Mouse (Mus musculus) hindbrain, embryonic 14.5 days (tissue): ENCODE results near the gene Ccp110. TPM values are rescaled to one million over a fixed set of nuclear protein-coding genes. Genes with fewer than 3 reads are reported as not detected.

Experiments used
- ATAC-seq: fragments of 200-750 bp; cut with Nextera tagmentation; 2 replicates; pipeline ENCODE4 v1.8.0; 2017; ENCODE audit warnings: moderate number of reproducible peaks, mild to moderate bottlenecking, moderate TSS enrichment, moderate library complexity; ENCODE audit not compliant: low FRiP score
- DNase-seq: peaks from one replicate; pipeline ENCODE4 v3.0.0-alpha.2; 2015; ENCODE audit warnings: low spot score
- H3K27ac ChIP-seq: fragments of 300-500 bp; sonication (generic); 2 replicates; pipeline ENCODE4 v1.5.1; 2014; ENCODE audit warnings: mild to moderate bottlenecking, moderate library complexity
- H3K27me3 ChIP-seq: fragments of 300-500 bp; sonication (generic); 2 replicates; pipeline ENCODE4 v1.6.1; 2014; ENCODE audit warnings: mild to moderate bottlenecking, low read length, mixed read lengths; ENCODE audit not compliant: control insufficient read depth, insufficient read depth
- H3K36me3 ChIP-seq: fragments of 300-500 bp; sonication (generic); replicated peaks from 2 replicates; pipeline ENCODE4 v1.6.1; 2014; ENCODE audit not compliant: control insufficient read depth, insufficient read depth
- H3K4me1 ChIP-seq: fragments of 300-500 bp; sonication (generic); replicated peaks from 2 replicates; pipeline ENCODE4 v1.6.1; 2014; ENCODE audit warnings: antibody characterized with exemption, low read length, mixed read lengths; ENCODE audit not compliant: control insufficient read depth, insufficient read depth
- H3K4me2 ChIP-seq: fragments of 300-500 bp; sonication (generic); replicated peaks from 2 replicates; pipeline ENCODE4 v1.6.1; 2014; ENCODE audit warnings: mild to moderate bottlenecking, moderate library complexity
- H3K4me3 ChIP-seq: fragments of 300-500 bp; sonication (generic); replicated peaks from 2 replicates; pipeline ENCODE4 v1.5.1; 2014; ENCODE audit warnings: mild to moderate bottlenecking, low read length
- H3K9ac ChIP-seq: fragments of 300-500 bp; sonication (generic); 2 replicates; pipeline ENCODE4 v1.6.1; 2014
- H3K9me3 ChIP-seq: fragments of 300-500 bp; sonication (generic); 2 replicates; pipeline ENCODE4 v1.6.1; 2016; ENCODE audit warnings: low read length; ENCODE audit not compliant: control insufficient read depth
- WGBS: fragments of 180-500 bp; shearing (Covaris S2); extraction: QIAGEN DNeasy Blood & Tissue Kit; methylation state at CpG from one replicate; pipeline ENCODE4 v1.1.7; 2014; 5-methylcytosine and 5-hydroxymethylcytosine counted together
- polyA plus RNA-seq: library from polyadenylated mRNA; unstranded; fragments of >200 nt; fragmentation: Nextera tagmentation; extraction: Ambion mirVana; gene quantifications from 2 replicates; pipeline ENCODE4 v1.2.1, GENCODE M21; 2014

Ccp110 gene
- polyA plus RNA-seq, 1 experiment from 2014 or later, result 18.5 TPM

- H3K36me3 ChIP-seq, result peaks cover 42% of the 10 kb centered on the region
- no peaks in the 10 kb centered on the region for H3K27me3 ChIP-seq
- ATAC-seq, result no peak
- peaks cover 13% of the 10 kb centered on the region for H3K4me1 ChIP-seq
- no peak for DNase-seq
- H3K4me3 ChIP-seq, result no peak overlapping the region
- no peak overlapping the region for H3K9ac ChIP-seq
- no peak overlapping the region for H3K27ac ChIP-seq
- WGBS, result 84% methylated on average over 1 of the region's 1 CpGs
- H3K9me3 ChIP-seq, result no peaks in the 10 kb centered on the region
- no peak overlapping the region for H3K4me2 ChIP-seq
Observed at GRCm38 (mm10) chr7:118714873-118715272, 2.5 kb downstream of the Ccp110 start.

- H3K27me3 ChIP-seq, result no peaks in the 10 kb centered on the region
- no peak overlapping the region for H3K9ac ChIP-seq
- no peak for ATAC-seq
- WGBS, result 96% methylated on average over 4 of the region's 4 CpGs
- no peak overlapping the region for H3K4me3 ChIP-seq
- no peak for DNase-seq
- peaks cover 12% of the 10 kb centered on the region for H3K4me1 ChIP-seq
- H3K9me3 ChIP-seq, result no peaks in the 10 kb centered on the region
- peaks cover 72% of the 10 kb centered on the region for H3K36me3 ChIP-seq
- no peak overlapping the region for H3K27ac ChIP-seq
- no peak overlapping the region for H3K4me2 ChIP-seq
Observed at GRCm38 (mm10) chr7:118718066-118718465, 5.7 kb downstream of the Ccp110 start.

DNA sequence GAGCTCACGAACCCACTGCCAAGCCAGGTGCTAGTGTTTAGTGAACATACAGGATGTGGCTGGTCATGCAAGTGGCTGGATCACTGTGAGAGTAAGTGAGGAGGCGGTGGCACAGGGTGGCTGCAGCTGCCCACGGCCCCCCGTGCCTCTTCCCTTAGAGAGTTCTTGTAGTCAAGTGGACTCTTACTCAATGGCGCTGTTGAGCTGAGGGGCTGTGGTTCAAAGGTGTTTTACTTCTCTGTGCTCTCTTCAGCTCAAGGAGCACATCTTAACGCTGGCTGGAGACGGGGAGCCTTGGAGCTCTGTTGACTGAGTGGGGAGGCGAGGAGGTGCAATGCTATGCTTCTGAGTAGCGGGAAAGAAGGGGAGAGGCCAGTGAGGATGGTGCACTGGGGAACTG, 11.6 kb downstream of the Ccp110 start:
- Histone ChIP-seq H3K27ac (no peak overlapping the region), H3K4me3 (no peak overlapping the region), H3K4me1 (no peaks in the 10 kb centered on the region), H3K27me3 (no peaks in the 10 kb centered on the region), H3K4me2 (no peak overlapping the region), H3K9me3 (no peaks in the 10 kb centered on the region), H3K9ac (no peak overlapping the region), H3K36me3 (peaks cover 95% of the 10 kb centered on the region)
- DNase-seq, result no peak
- no peak for ATAC-seq
- whole genome bisulfite sequencing, result 93% methylated on average over 9 of the region's 9 CpGs

DNA sequence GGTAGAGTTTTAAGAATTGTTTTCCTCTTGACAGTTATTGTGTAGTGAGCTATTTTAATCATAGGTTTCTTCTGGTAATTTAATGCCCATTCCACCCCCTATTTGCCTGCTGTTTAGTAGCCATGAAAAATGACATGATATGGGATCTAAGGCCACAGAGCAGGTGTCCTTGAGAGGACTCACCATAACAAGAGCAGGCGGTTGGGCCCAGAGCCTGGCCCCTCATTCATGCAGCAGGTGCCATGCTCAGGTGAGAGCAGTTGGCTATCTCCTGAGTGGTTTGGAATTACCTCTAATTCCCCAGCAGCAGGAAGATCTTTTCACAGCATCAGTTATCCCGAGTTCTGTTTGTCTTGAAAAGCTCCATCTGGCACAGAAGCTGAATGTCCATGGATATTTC, 13.1 kb downstream of the Ccp110 start:
- no peaks in the 10 kb centered on the region for H3K9me3 ChIP-seq
- peaks cover 96% of the 10 kb centered on the region for H3K36me3 ChIP-seq
- DNase-seq (no peak), ATAC-seq (no peak)
- H3K9ac ChIP-seq, result no peak overlapping the region
- no peak overlapping the region for H3K27ac ChIP-seq
- 92% methylated on average over 2 of the region's 2 CpGs for WGBS
- H3K4me3 ChIP-seq, result no peak overlapping the region
- H3K4me2 ChIP-seq, result no peak overlapping the region
- H3K27me3 ChIP-seq, result no peaks in the 10 kb centered on the region
- H3K4me1 ChIP-seq, result no peaks in the 10 kb centered on the region

- no peaks in the 10 kb centered on the region for H3K27me3 ChIP-seq
- H3K36me3 ChIP-seq, result peaks cover 97% of the 10 kb centered on the region
- H3K9me3 ChIP-seq, result no peaks in the 10 kb centered on the region
- no peak overlapping the region for H3K4me3 ChIP-seq
- no peaks in the 10 kb centered on the region for H3K4me1 ChIP-seq
- ATAC-seq (no peak), DNase-seq (no peak)
- no peak overlapping the region for H3K27ac ChIP-seq
- 94% methylated on average over 13 of the region's 13 CpGs for WGBS
- no peak overlapping the region for H3K4me2 ChIP-seq
- H3K9ac ChIP-seq, result no peak overlapping the region
Observed at GRCm38 (mm10) chr7:118728846-118729587, 16.7 kb downstream of the Ccp110 start.

GRCm38 (mm10) chr7:118731781-118732180, 19.4 kb downstream of the Ccp110 start:
- Histone ChIP-seq H3K27ac (no peak overlapping the region), H3K36me3 (peaks cover 84% of the 10 kb centered on the region), H3K4me3 (no peak overlapping the region), H3K9ac (no peak overlapping the region), H3K4me2 (no peak overlapping the region), H3K4me1 (no peaks in the 10 kb centered on the region), H3K27me3 (no peaks in the 10 kb centered on the region), H3K9me3 (no peaks in the 10 kb centered on the region)
- WGBS, result 98% methylated on average over 3 of the region's 3 CpGs
- DNase-seq (no peak), ATAC-seq (no peak)

DNA sequence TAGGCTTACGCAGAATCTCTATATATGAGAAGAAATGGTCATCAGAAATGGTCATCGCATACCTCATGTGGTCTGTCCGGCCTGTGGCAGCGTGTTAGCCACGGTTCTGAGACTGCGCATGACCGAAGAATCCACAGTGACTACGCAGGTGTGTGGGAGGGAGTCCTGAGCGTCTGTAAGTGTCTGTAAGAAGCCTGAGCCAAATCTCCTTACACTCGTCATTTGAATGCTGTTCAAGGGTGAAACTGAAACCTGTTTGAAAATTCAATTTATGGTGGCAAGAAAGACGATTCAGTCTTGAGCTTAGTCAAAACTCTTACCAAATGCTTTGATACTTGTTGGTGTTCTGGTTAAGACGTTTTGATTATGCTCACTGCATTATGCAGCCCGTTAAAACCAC, 20.9 kb downstream of the Ccp110 start:
- Histone ChIP-seq H3K27ac (no peak overlapping the region), H3K27me3 (no peaks in the 10 kb centered on the region), H3K4me3 (no peak overlapping the region), H3K4me2 (no peak overlapping the region), H3K36me3 (peaks cover 76% of the 10 kb centered on the region), H3K9ac (no peak overlapping the region), H3K9me3 (no peaks in the 10 kb centered on the region), H3K4me1 (no peaks in the 10 kb centered on the region)
- ATAC-seq, result no peak
- DNase-seq, result no peak
- 94% methylated on average over 13 of the region's 13 CpGs for WGBS

DNA sequence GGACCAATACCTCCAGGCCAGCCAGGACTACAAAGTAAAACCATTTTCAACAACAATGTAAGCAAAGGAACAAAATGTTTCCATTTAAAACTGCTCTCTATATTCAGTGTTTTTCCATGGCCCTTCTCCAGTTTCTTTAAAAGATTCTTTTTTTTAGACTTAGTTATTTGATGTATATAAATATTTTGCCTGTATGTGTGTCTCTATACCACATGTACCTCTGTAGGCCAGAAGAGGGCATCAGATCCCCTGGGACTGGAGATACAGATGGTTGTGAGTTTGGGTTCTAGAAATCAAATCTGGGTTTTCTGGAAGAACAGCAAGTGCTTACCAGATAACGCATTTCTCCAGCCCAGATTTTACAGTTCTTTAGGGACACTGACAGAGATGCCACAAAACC, 26.4 kb downstream of the Ccp110 start:
- Histone ChIP-seq H3K4me3 (no peak overlapping the region), H3K27me3 (no peaks in the 10 kb centered on the region), H3K4me1 (peaks cover 14% of the 10 kb centered on the region; the same call in 1 of the 2 replicates), H3K9me3 (no peaks in the 10 kb centered on the region), H3K36me3 (peaks cover 28% of the 10 kb centered on the region), H3K4me2 (no peak overlapping the region), H3K27ac (no peak overlapping the region), H3K9ac (no peak overlapping the region)
- 77% methylated on average over 1 of the region's 1 CpGs for WGBS
- DNase-seq, result no peak
- no peak for ATAC-seq

- H3K4me3 ChIP-seq, result peak within 1 kb of the TSS; percentile 69
- ATAC-seq (peak; percentile 87), DNase-seq (peak; percentile 91)
- H3K36me3 ChIP-seq, result peaks cover 26% of the 10 kb centered on the region
- WGBS, result 2% methylated on average over 16 of the region's 16 CpGs
- peak within 1 kb of the TSS; percentile 91 for H3K27ac ChIP-seq
- no peaks in the 10 kb centered on the region for H3K27me3 ChIP-seq
- no peaks in the 10 kb centered on the region for H3K9me3 ChIP-seq
- peaks cover 14% of the 10 kb centered on the region; the same call in 1 of the 2 replicates for H3K4me1 ChIP-seq
- peak within 1 kb of the TSS; percentile 76 for H3K9ac ChIP-seq
- peak within 1 kb of the TSS; percentile 71 for H3K4me2 ChIP-seq
Observed at GRCm38 (mm10) chr7:118739975-118740531, 27.7 kb downstream of the Ccp110 start, which contains the start of gene Vps35l. Gene Vps35l (plus strand): TSS chr7:118740226.
